Mouse (Mus musculus) cortical plate, adult 2 months (tissue): Measurements from ENCODE around the gene Gm28539.

Experiments
- CTCF ChIP-seq: fragments of 200-500 bp; IDR thresholded peaks from 2 replicates; pipeline ENCODE4 v1.5.1; 2011; ENCODE audit warnings: mild to moderate bottlenecking, control low read depth, low read length; ENCODE audit not compliant: insufficient read depth; ENCODE audit errors: extremely low read depth
- POLR2A ChIP-seq: fragments of 200-500 bp; IDR thresholded peaks from 2 replicates; pipeline ENCODE4 v1.6.1; 2011; ENCODE audit warnings: mild to moderate bottlenecking, low read length, control low read depth; ENCODE audit not compliant: insufficient read depth; ENCODE audit errors: extremely low read depth

GRCm38 (mm10) chr16:18796645-18797044 lies 39.7 kb upstream of the Gm28539 start:
- TF ChIP-seq POLR2A (no peak), CTCF (no peak)
